Mouse (Mus musculus): ENCODE measurements around the gene Stxbp3.

Gene Stxbp3

GRCm38 (mm10) chr3:108796386-108796785 lies 43.9 kb downstream of the Stxbp3 start:
- DNase-seq (ENCODE audit: low read depth): no peak

- no peak for DNase-seq (ENCODE audit: low read depth)
Measured at GRCm38 (mm10) chr3:108795554-108796299, 44.6 kb downstream of the Stxbp3 start.

- no peak for DNase-seq (ENCODE audit: low read depth)
Measured at GRCm38 (mm10) chr3:108794780-108795179, 45.5 kb downstream of the Stxbp3 start.

GRCm38 (mm10) chr3:108792420-108792819 lies 47.9 kb downstream of the Stxbp3 start:
- no peak for DNase-seq (ENCODE audit: low read depth)

DNA sequence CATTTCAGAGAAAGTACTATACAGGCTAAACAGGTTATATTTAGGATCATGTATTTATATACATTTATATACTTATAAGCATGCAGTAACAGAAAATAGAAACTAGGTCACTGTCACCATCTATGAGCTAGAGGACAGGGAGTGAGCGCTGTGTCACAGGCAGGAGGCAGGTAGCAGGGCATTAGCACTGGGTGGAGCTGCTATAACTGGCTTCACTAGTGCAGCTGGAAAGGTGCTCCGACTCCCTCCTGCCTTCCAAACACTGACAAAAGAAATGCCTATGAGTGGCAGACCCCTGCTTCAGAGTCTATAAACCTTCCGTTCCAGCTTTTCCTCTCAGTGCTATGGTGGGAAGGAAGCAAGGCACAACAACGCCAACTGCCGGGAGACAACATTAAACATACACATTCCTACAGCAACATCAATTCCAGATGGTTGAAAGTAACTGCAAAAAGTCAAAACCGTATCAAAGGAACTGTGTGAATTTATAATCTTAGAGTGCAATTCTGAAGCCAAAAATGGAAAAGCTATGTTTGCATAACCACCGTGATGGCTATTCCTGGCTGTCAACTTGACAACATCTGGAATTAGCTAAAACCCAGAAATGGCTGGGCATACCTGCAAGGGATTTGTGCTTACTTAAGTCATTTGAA lies 49.1 kb downstream of the Stxbp3 start:
- DNase-seq (ENCODE audit: low read depth): peak; percentile 31

DNA sequence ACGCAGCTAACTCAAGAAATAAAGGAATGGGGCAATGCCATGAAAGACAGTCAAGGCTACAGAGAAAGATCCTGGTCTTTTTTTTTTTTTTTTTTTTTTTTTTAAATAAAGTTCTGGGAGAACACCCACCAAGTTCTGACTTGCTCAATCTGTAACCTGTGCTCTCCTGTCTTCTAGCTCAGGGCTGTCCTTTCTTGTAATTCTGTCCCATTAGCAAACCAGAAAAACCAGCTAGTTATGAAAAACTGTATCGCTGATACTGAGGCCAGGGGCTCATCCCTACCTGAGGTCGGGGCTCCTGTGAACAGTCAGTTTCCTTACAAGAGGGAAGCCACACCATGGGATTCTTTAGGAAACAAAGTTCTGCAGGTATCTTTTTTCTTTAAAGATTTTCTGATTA lies 49.8 kb downstream of the Stxbp3 start:
- no peak for DNase-seq (ENCODE audit: low read depth)

- DNase-seq (ENCODE audit: low read depth): no peak
Measured at GRCm38 (mm10) chr3:108789299-108789698, 51.0 kb downstream of the Stxbp3 start.

DNA sequence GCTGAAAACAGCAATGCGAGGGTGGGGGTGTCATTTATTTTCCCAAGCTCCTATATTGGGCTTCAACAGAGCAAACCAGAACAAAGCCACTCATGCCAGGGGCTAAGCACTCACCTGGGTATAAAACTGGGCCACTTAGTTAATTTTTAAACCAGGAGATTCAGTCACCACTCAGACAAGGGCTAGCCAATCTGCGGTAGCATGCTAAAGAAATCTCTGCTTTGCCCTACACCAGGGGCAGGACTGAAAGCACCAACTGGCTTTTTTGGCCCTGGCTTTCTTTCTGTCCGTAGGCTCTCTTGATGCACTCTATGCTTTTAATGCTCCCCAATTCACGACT lies 51.9 kb downstream of the Stxbp3 start:
- no peak for DNase-seq (ENCODE audit: low read depth)

GRCm38 (mm10) chr3:108787754-108788454 lies 52.4 kb downstream of the Stxbp3 start:
- DNase-seq (ENCODE audit: low read depth): no peak

DNA sequence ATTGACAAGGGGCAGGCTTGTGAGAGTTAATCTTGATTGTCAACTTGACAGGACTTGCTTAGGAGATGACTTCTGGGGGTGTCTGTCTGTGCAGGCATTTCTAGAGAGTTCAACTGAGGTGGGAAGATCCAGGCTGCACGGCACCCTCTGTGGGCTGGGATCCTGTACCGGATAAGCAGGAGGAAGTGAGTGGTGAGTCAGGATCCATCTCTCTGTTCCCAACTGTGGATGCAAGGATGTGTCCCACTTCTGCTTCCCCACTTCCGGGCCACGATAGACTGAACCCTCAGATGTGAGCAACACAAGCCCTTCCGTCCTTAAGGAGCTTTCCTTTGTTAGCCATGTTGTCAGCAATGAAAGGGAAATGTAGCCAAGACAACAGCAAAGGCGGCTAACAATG lies 53.8 kb downstream of the Stxbp3 start:
- no peak for DNase-seq (ENCODE audit: low read depth)

DNA sequence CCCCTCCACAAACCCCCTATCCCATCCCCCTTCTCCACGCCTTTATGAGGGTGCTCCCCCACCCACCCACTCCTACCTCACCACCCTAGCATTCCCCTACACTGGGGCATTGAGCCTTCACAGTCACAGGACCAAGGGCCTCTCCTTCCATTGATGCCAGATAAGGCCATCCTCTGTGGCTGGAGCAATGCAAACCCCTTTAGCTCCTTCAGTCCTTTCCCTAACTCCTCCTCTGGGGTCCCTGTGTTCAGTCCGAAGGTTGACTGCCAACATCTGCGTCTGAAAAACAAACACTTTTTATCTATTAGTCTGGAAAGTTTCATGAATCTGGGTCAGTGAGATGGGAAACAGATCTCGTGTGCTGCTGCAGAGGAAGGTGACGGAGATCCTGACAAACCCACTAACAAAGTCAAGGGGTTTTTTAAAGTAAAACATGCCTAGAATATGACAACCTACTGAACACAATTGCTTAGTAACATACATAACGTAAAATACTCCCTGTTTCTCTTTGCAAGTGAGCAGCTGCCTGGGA lies 57.9 kb downstream of the Stxbp3 start:
- no peak for DNase-seq (ENCODE audit: low read depth)

DNA sequence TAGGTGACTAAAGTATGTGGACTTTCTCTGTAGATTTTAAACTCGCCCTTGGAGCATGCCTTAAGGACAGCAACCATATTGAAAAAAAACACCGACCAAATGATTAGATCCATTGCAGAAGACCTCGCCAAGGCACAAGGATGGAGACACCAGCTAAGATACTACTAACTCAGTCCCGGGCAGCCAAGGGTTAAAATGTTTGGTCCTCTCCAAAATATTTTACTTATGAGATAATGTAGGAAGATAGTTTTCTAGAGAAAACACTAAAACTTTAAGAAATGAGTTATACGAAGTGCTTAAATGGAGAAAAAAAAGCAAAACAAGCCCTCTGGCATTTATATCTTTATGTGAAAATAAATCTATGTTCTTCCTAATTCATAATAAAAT lies 58.4 kb downstream of the Stxbp3 start:
- DNase-seq (ENCODE audit: low read depth): no peak

- DNase-seq (ENCODE audit: low read depth): peak; percentile 92
Measured at GRCm38 (mm10) chr3:108781238-108781883, 59.0 kb downstream of the Stxbp3 start.

DNA sequence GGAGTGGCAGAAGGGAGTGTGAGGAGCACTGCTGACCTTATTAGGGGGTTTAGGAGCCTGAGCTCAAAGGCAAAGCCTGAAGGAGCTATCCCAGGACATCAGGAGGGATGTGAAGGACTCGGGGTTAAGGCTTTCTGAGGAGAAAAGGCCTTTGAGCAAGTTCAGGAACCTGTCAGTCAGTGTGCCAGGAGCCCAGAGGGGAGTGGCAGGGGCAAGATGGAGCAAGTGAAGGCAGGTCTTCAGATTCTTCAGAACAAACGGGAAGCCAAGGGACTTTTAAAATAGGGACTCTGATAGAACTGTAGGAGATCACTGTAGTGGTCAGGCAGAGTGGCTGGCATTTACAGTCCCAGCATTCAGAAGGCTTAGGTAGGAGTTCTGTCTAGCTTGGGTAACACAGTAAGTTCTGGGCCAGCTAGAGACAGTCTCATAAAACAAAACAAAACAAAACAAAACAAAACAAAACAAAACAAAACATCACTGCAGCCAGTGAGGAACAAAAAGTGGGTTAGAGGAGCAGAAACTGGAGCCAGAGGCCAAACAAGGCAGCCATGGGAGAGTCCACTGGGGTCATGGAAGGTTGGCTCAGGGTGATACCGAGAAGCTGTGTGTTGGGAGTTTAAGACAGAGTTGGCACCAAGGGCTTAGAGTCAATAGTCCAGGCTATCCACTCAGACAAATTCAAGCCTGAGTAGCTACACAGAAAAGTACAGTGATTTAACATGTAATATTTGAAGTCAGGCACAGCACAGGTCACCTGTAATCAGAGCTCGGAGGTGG lies 61.4 kb downstream of the Stxbp3 start:
- no peak for DNase-seq (ENCODE audit: low read depth)

GRCm38 (mm10) chr3:108772811-108773210 lies 67.5 kb downstream of the Stxbp3 start:
- no peak for DNase-seq (ENCODE audit: low read depth)

DNA sequence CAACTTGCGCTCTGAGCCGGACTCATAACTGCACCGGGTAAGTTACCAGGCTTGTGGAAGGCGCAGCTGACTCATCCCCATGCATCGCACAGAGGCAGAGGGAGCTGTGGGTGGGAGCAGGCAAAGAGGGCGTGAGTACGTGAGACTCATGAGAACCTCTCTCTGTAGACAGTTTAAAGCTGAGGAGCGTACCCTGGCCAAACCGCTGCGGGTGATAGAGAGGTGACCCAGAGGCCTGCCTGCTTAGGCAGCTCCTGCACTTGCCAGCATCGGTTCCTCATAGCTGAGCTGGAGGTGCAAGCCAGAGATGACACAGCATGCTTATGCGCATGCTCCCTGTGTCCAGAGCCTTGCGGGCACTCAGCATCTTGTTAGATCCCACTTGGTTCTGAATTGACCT lies 68.1 kb downstream of the Stxbp3 start:
- DNase-seq (ENCODE audit: low read depth): peak; percentile 58

DNA sequence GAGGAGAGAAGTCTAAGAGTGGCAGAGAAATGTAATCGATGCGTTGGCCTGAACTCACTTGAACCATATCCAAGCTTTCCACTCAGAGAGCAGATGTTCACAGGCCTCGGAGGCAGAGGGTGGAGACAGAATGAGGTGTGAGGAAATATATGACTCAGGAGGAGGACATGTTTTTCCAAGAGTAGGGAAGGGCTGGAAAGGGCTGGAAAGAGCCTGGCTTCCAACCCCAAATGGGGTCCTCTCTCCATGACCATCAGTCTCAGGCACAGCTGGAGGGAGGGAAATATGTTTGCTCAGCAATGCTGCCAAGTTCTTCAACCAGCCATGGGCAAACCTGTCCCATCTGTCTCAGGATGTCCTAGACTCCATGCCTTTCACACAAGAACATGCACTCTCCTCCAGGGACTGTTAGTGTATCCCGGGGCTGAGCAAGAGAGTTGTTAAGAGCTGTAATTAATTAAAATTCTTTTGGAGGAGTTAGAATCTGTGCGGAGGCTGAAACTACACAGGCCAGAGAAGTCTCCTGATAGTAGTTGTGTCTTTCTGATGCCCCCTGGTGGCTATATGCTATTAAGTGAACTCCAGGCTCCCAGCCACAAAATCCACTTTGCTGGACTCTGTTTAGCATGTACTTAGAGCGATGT lies 69.5 kb downstream of the Stxbp3 start:
- DNase-seq (ENCODE audit: low read depth): peak; percentile 96

DNA sequence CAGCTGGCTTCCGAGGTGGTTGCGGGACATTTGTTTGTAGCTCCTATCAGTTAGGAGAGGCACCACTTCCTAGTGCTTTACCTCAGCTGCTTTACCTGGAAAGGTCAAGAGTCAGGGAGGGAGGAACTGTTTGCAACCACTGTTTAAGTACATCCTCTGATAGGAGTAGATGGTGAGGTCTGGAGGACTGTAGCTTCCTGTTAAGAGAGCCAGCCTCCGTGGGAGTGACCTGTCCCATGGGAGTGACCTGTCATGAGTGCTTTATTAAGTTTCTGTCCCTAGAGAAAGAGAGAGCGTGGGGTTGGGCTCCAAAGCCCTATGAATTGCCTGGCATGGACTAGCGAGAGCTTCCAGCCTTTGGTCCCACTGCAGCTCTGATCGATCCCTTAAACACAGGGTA lies 70.8 kb downstream of the Stxbp3 start:
- no peak for DNase-seq (ENCODE audit: low read depth)

GRCm38 (mm10) chr3:108767416-108767815 lies 72.9 kb downstream of the Stxbp3 start:
- peak; percentile 94 for DNase-seq (ENCODE audit: low read depth)

- no peak for DNase-seq (ENCODE audit: low read depth)
Measured at GRCm38 (mm10) chr3:108766943-108767342, 73.4 kb downstream of the Stxbp3 start.

GRCm38 (mm10) chr3:108765476-108765875 lies 74.8 kb downstream of the Stxbp3 start:
- no peak for DNase-seq (ENCODE audit: low read depth)

Measured in fibroblast of lung, adult 2 months (primary cell).